Mouse (Mus musculus) heart, adult 2 months (tissue): ENCODE measurements around the gene Fer. TPM values are rescaled to one million over a fixed set of nuclear protein-coding genes. Genes with fewer than 3 reads are reported as not detected.

ENCODE experiments used
- DNase-seq, 2 experiments: peaks; one replicate each; pipeline ENCODE4 v3.0.0; 2021
- H3K27ac ChIP-seq: fragments of 200-600 bp; 2 replicates; pipeline ENCODE4 v1.8.1; 2022
- H3K27me3 ChIP-seq: fragments of 200-500 bp; 2 replicates; pipeline ENCODE4 v1.6.1; 2012; ENCODE audit warnings: mild to moderate bottlenecking, low read length, inconsistent platforms, mixed read lengths; ENCODE audit not compliant: control insufficient read depth, insufficient read depth
- H3K36me3 ChIP-seq: fragments of 200-500 bp; 2 replicates; pipeline ENCODE4 v1.6.1; 2012; ENCODE audit warnings: low read length, inconsistent platforms; ENCODE audit not compliant: control insufficient read depth, insufficient read depth
- H3K4me1 ChIP-seq: fragments of 200-500 bp; 2 replicates; pipeline ENCODE4 v1.6.1; 2011; ENCODE audit warnings: low read length; ENCODE audit not compliant: control insufficient read depth, insufficient read depth
- H3K4me3 ChIP-seq: fragments of 200-600 bp; 2 replicates; pipeline ENCODE4 v1.8.1; 2022
- H3K79me2 ChIP-seq: fragments of 200-500 bp; replicated peaks from 2 replicates; pipeline ENCODE4 v1.6.1; 2012; ENCODE audit warnings: mild to moderate bottlenecking, inconsistent platforms, low read length, moderate library complexity, mixed read lengths; ENCODE audit not compliant: control insufficient read depth, insufficient read depth
- H3K9ac ChIP-seq: fragments of 200-500 bp; 2 replicates; pipeline ENCODE4 v1.6.1; 2012; ENCODE audit warnings: low read depth, mild to moderate bottlenecking, control low read depth, inconsistent platforms, low read length, mixed read lengths
- CTCF ChIP-seq: fragments of 200-600 bp; IDR thresholded peaks from 2 replicates; pipeline ENCODE4 v1.8.1; 2022; ENCODE audit warnings: antibody characterized with exemption, mild to moderate bottlenecking, moderate library complexity
- EP300 ChIP-seq: fragments of 200-500 bp; IDR thresholded peaks from 2 replicates; pipeline ENCODE4 v1.6.1; 2011; ENCODE audit warnings: low read depth, low read length, control low read depth; ENCODE audit not compliant: insufficient read depth
- POLR2A ChIP-seq: fragments of 200-500 bp; IDR thresholded peaks from 2 replicates; pipeline ENCODE4 v1.6.1; 2011; ENCODE audit warnings: mild to moderate bottlenecking, low read depth, low read length, control low read depth; ENCODE audit not compliant: insufficient read depth
- WGBS: fragments of 180-500 bp; shearing (Covaris S2); methylation state at CpG from one replicate; pipeline ENCODE4 v1.1.7; 2018; 5-methylcytosine and 5-hydroxymethylcytosine counted together
- intact Hi-C: fragments of 180-260 bp; cut with DNase I; formaldehyde crosslinking; loops from one replicate; pipeline ENCODE4 v1.15.1; 2025
- polyA plus RNA-seq: library from polyadenylated mRNA; depleted of rRNA; stranded (reverse); fragments of >200 nt; gene quantifications from 2 replicates; pipeline ENCODE4 v1.2.3, GENCODE M21; 2012
- total RNA-seq, 2 experiments: library from RNA; stranded (reverse); gene quantifications; 2 replicates each; pipeline ENCODE4 v1.2.3; 2021

The Fer gene
- total and polyA plus RNA-seq, 3 experiments, result 3.9 to 19.8 (median 19.4) TPM

DNA sequence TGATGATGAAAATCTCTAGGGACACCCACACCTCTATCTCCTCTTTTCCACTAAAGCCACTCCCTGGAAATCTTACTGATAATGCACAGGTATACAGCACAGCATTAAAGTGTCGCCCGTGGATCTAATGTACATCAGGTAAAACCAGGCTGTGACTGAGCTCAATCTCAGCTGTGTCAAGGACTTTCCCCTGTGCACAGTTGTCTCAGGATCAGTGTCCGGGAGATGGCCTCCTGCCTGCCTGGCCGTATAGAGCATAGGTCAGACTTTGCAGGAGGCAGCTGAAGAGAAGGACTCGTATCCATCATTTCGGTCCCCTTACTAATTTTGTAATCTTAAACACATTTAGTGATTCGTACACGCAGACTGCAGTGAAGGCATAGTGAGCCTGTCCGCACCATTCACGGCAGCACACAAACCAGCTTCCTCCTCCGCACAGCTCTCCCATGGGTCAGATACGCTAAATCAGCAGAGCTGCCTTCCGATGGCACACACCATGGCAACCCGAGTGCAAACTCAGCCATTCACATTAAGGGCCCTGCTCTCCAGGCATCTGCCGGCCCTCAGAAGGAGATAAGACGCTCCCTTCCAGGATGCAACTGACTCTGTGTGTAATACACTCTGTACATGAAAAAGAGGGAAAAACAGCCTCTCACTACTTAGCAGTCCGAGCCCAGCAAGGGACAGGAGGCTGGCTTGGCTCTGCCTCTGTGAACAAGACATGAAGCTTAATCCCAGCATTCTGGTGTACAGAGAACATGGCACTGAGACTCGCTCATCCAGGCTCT lies 277.4 kb downstream of the Fer start:
- no peak overlapping the region for H3K9ac ChIP-seq
- no peaks in the 10 kb centered on the region; the same call in 1 of the 2 replicates for H3K36me3 ChIP-seq
- intact Hi-C loops, result no loop called here
- no peak for TF ChIP-seq POLR2A
- TF ChIP-seq CTCF, result no peak
- TF ChIP-seq EP300, result no peak
- no peaks in the 10 kb centered on the region for H3K27me3 ChIP-seq
- no peak overlapping the region for H3K27ac ChIP-seq
- no peaks in the 10 kb centered on the region for H3K79me2 ChIP-seq
- no peaks in the 10 kb centered on the region for H3K4me1 ChIP-seq
- WGBS, result 88% methylated on average over 18 of the region's 18 CpGs
- no peak overlapping the region for H3K4me3 ChIP-seq
- DNase-seq, result peak in 1 of 2 experiments; percentile 1

DNA sequence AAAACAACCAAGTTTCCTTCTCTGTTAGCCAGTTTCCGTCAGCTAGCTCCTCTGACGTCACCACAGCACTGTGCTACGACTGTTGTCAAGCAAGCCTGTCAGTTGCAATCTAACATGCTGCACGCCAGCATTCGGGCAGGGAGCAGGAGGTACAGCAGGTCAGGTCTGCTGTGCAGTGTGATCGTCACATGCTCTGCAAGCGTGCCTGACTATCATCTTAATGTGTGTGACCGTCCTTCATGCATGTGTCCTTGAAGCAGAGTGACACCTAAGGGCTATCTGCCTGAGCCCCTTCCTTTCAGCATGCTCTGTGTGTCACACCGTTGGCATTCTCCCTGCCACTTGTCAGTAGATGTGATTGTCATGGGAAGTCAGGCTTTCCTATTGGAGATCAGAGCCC lies 279.0 kb downstream of the Fer start:
- H3K36me3 ChIP-seq, result no peaks in the 10 kb centered on the region; the same call in 1 of the 2 replicates
- WGBS, result 40% methylated on average over 9 of the region's 9 CpGs
- peak overlapping the region; percentile 28 for H3K27ac ChIP-seq
- H3K9ac ChIP-seq, result no peak overlapping the region
- no peaks in the 10 kb centered on the region for H3K79me2 ChIP-seq
- H3K4me3 ChIP-seq, result no peak overlapping the region
- intact Hi-C loops, result no loop called here
- H3K27me3 ChIP-seq, result no peaks in the 10 kb centered on the region
- no peaks in the 10 kb centered on the region for H3K4me1 ChIP-seq
- TF ChIP-seq EP300 (peak; percentile 95), CTCF (no peak), POLR2A (no peak)
- peak in 1 of 2 experiments; percentile 36 for DNase-seq

DNA sequence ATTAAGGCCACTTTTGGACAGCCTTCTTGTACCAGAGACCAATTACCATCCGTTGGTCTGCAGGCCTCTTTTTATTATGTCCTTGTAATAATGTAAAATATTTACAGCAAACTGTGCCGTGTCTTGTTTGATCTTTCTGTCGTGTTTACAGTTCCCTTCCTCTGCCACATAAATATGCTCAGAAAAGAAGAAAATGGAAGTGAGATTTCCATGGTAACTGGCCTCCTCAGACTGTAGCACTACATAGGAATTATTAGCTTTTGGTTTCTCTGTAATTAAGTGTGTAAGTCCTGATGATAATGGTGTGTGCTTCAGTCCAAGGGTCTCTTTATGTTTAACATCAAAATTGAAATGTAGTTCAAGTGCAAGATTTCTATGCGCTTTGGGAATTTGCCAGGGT lies 283.5 kb downstream of the Fer start:
- Histone ChIP-seq H3K79me2 (no peaks in the 10 kb centered on the region), H3K27me3 (no peaks in the 10 kb centered on the region), H3K4me3 (no peak overlapping the region), H3K9ac (no peak overlapping the region), H3K27ac (no peak overlapping the region), H3K36me3 (no peaks in the 10 kb centered on the region; the same call in 1 of the 2 replicates), H3K4me1 (no peaks in the 10 kb centered on the region)
- TF ChIP-seq CTCF (no peak), POLR2A (no peak), EP300 (no peak)
- intact Hi-C loops, result no loop called here
- no peak for DNase-seq
- WGBS, result 91% methylated on average over 4 of the region's 4 CpGs

DNA sequence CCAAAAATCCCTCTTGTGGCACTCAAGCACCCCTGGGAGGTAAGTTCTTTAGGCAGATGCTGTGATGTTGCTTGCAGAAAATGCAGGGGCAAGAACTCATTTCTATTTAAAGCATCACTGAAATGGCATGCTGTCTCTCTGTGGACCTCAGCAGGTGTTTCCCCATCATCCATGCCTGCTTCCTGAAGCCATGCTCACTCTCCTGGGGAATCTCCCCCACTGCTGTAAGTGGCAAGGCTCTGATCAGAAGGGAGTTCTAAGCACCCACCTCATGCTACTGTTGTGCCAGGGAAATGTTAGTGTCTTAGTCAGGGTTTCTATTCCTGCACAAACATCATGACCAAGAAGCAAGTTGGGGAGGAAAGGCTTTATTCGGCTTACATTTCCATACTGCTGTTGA lies 287.9 kb downstream of the Fer start:
- Histone ChIP-seq H3K27me3 (no peaks in the 10 kb centered on the region), H3K9ac (no peak overlapping the region), H3K27ac (no peak overlapping the region), H3K79me2 (no peaks in the 10 kb centered on the region), H3K36me3 (no peaks in the 10 kb centered on the region), H3K4me3 (no peak overlapping the region), H3K4me1 (no peaks in the 10 kb centered on the region)
- DNase-seq, result peak in 1 of 2 experiments; percentile 0
- 89% methylated on average over 1 of the region's 1 CpGs for WGBS
- TF ChIP-seq CTCF (no peak), EP300 (no peak), POLR2A (no peak)
- intact Hi-C loops, result no loop called here

DNA sequence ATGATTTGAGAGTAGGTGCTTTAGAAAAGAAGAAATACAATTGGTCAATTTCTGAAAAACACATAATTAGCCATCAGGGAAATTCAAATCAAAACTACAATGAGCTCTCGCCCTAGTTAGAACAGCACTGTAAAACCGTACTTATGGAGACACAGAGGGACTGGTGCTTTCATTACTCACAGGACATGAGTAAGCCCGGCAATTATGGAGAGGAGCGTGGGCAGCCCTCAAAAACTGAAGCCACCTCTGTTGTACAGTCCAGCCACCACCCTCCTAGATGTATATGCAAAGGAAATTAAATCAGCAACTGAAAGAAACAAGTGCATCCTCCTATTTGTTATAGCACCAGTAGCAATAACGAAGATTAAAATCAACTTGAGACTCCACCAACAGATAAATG lies 304.9 kb downstream of the Fer start:
- Histone ChIP-seq H3K4me3 (no peak overlapping the region), H3K27ac (no peak overlapping the region), H3K79me2 (no peaks in the 10 kb centered on the region), H3K9ac (no peak overlapping the region), H3K4me1 (no peaks in the 10 kb centered on the region), H3K36me3 (no peaks in the 10 kb centered on the region), H3K27me3 (no peaks in the 10 kb centered on the region)
- TF ChIP-seq POLR2A (no peak), EP300 (no peak), CTCF (no peak)
- no peak for DNase-seq
- 96% methylated on average over 5 of the region's 5 CpGs for WGBS
- intact Hi-C loops, result no loop called here

DNA sequence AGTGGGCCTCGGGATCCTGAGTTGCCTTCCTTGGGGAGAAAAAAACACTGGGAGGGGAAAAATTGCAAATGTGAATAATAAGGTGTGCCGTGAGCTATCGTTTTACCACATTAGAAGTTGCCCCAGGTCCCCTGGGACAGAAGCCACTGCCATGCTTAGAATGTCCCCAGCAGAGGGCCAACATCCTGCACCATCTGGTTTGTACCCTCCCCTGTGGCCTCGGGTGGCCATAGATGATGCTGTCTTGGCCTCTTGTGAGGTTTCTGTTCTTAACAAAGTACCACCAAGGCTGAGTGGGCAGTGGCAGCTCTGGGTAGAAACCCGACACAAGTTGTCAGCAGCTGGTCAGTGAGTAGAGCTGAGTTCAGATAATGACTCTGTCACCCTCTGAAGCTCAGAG lies 307.2 kb downstream of the Fer start:
- no peaks in the 10 kb centered on the region for H3K36me3 ChIP-seq
- no peaks in the 10 kb centered on the region for H3K4me1 ChIP-seq
- no peaks in the 10 kb centered on the region for H3K27me3 ChIP-seq
- H3K79me2 ChIP-seq, result no peaks in the 10 kb centered on the region
- no peak for TF ChIP-seq POLR2A
- TF ChIP-seq CTCF, result no peak
- no peak for TF ChIP-seq EP300
- 72% methylated on average over 5 of the region's 5 CpGs for WGBS
- no peak overlapping the region for H3K4me3 ChIP-seq
- no peak overlapping the region for H3K9ac ChIP-seq
- no peak for DNase-seq
- intact Hi-C loops, result no loop called here
- H3K27ac ChIP-seq, result no peak overlapping the region
